Comparison of ENCODE assay signal across 7 mouse cellular contexts in the genomic region with DNA sequence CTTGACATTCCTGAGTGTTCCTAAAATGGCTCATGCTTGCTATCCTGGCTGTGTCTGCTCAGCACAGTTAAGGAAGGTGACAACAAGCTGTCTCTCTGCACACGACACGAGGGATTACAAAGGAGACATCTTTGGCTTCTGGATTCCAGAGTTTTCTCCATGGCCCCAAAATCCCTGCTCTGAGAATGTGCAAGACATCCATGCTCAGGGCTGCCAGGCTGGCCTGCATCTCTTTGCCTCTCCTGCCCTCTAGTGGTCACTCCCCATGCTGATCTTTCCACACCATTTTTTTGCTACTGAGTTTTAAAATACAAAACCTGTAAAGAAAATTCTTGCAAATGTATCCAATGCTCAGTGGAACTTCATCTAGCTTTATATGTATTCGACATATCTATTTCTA. TPM values are rescaled to one million over a fixed set of nuclear protein-coding genes. Genes with fewer than 3 reads are reported as not detected.
DNase-seq lines count a peak whose midpoint lies in the region; ATAC-seq and TF ChIP-seq lines count a peak whose summit lies in the region.

No protein-coding gene starts in this region.

- H3K4me2 ChIP-seq in forebrain, postnatal 0 days (ENCODE audit: low read depth): no peak overlapping the region
- no peak overlapping the region for H3K4me2 ChIP-seq in hindbrain, embryonic 15.5 days
- no peak overlapping the region for H3K4me2 ChIP-seq in midbrain, embryonic 11.5 days

- H3K4me1 ChIP-seq in forebrain, postnatal 0 days (ENCODE audit: insufficient read depth): no peaks in the 10 kb centered on the region
- H3K4me1 ChIP-seq in hindbrain, embryonic 15.5 days (replicated peaks): peaks cover 14% of the 10 kb centered on the region
- H3K4me1 ChIP-seq in midbrain, embryonic 11.5 days (ENCODE audit: control insufficient read depth, insufficient read depth, low read length): peaks cover 7% of the 10 kb centered on the region; the same call in 1 of the 2 replicates

- no peaks in the 10 kb centered on the region for H3K27me3 ChIP-seq in forebrain, postnatal 0 days (ENCODE audit: insufficient read depth, low read length)
- H3K27me3 ChIP-seq in hindbrain, embryonic 15.5 days: no peaks in the 10 kb centered on the region
- H3K27me3 ChIP-seq in midbrain, embryonic 11.5 days (ENCODE audit: control insufficient read depth, insufficient read depth, low read length): no peaks in the 10 kb centered on the region

- H3K36me3 ChIP-seq in forebrain, postnatal 0 days (ENCODE audit: insufficient read depth): no peaks in the 10 kb centered on the region
- no peaks in the 10 kb centered on the region for H3K36me3 ChIP-seq in hindbrain, embryonic 15.5 days
- H3K36me3 ChIP-seq in midbrain, embryonic 11.5 days (ENCODE audit: control insufficient read depth, insufficient read depth, low read length): no peaks in the 10 kb centered on the region

- no peak overlapping the region for H3K9ac ChIP-seq in forebrain, postnatal 0 days
- no peak overlapping the region for H3K9ac ChIP-seq in hindbrain, embryonic 15.5 days
- H3K9ac ChIP-seq in midbrain, embryonic 11.5 days (ENCODE audit: low read length): no peak overlapping the region

- WGBS in forebrain, postnatal 0 days: 1% methylated on average over 3 of the region's 3 CpGs
- 4% methylated on average over 3 of the region's 3 CpGs for WGBS in hindbrain, embryonic 15.5 days
- WGBS in midbrain, embryonic 11.5 days: 1% methylated on average over 3 of the region's 3 CpGs

- H3K9me3 ChIP-seq in forebrain, postnatal 0 days (ENCODE audit: low read length): no peaks in the 10 kb centered on the region
- H3K9me3 ChIP-seq in hindbrain, embryonic 15.5 days: no peaks in the 10 kb centered on the region
- H3K9me3 ChIP-seq in midbrain, embryonic 11.5 days (ENCODE audit: control insufficient read depth, low read length): no peaks in the 10 kb centered on the region

- ATAC-seq in cerebellum, adult (ENCODE audit: insufficient number of reproducible peaks, low FRiP score, low TSS enrichment): peak; percentile 64; the same call in 1 of the 2 replicates
- ATAC-seq in forebrain, postnatal 0 days: peak; percentile 76
- peak; percentile 75 for ATAC-seq in hindbrain, embryonic 15.5 days (ENCODE audit: low FRiP score, low read depth)
- ATAC-seq in midbrain, embryonic 11.5 days (ENCODE audit: low FRiP score): peak; percentile 40; the same call in 1 of the 2 replicates

- no peak overlapping the region for H3K4me3 ChIP-seq in forebrain, postnatal 0 days (ENCODE audit: low read depth, low read length)
- H3K4me3 ChIP-seq in hindbrain, embryonic 15.5 days: no peak overlapping the region
- H3K4me3 ChIP-seq in midbrain, embryonic 11.5 days (ENCODE audit: low read depth, low read length): no peak overlapping the region

- no peak overlapping the region for H3K27ac ChIP-seq in forebrain, postnatal 0 days (ENCODE audit: low read depth, low read length)
- H3K27ac ChIP-seq in hindbrain, embryonic 15.5 days (replicated peaks): no peak overlapping the region
- H3K27ac ChIP-seq in midbrain, embryonic 11.5 days (ENCODE audit: low read depth, low read length): no peak overlapping the region

- peak; percentile 94 for TF ChIP-seq CTCF in forebrain, postnatal 0 days (IDR thresholded peaks at IDR 0.05; ENCODE audit: low read depth)

- peak; percentile 58 for DNase-seq in Muller cell, postnatal 12 days (ENCODE audit: inconsistent ontology term)
- peak; percentile 92 for DNase-seq in forebrain, postnatal 0 days
- peak; percentile 87 to 90 for DNase-seq in left cerebral cortex, adult 18-20 months (ENCODE audit: low spot score in 2 of 2)
- DNase-seq in midbrain, embryonic 11.5 days (ENCODE audit: low spot score, missing footprints): peak; percentile 97
- DNase-seq in spleen, adult 18-20 months: peak; percentile 33 to 67

RNA-seq across cellular contexts. Expression of a gene that starts 23.5 kb away (rescaled TPM):
- 2.5 and 5.0 TPM in 2 replicates for total RNA-seq in forebrain, postnatal 0 days (2014; rRNA removed)
- polyA plus RNA-seq in forebrain, postnatal 0 days (2015; fragmentation: Nextera tagmentation; extraction: Ambion mirVana): 2.9 and 4.6 TPM in 2 replicates
- 3.7 and 3.8 TPM in 2 replicates for polyA plus RNA-seq in hindbrain, embryonic 15.5 days (2015; fragmentation: Nextera tagmentation; extraction: Ambion mirVana)
- total RNA-seq in left cerebral cortex, adult 18-20 months (2021): 1 to 10 TPM in 1 of 2 experiments, under 1 TPM in 1; 0.94 to 2.4 TPM
- polyA plus RNA-seq in midbrain, embryonic 11.5 days (2014; fragmentation: Nextera tagmentation; extraction: Ambion mirVana): not detected in 2 replicates

RNA-seq across cellular contexts. Expression of a gene that starts 34.4 kb away (rescaled TPM):
- total RNA-seq in forebrain, postnatal 0 days (2014; rRNA removed): 49.5 and 74.5 TPM in 2 replicates
- 48.4 and 73.6 TPM in 2 replicates for polyA plus RNA-seq in forebrain, postnatal 0 days (2015; fragmentation: Nextera tagmentation; extraction: Ambion mirVana)
- 94.7 and 100 TPM in 2 replicates for polyA plus RNA-seq in hindbrain, embryonic 15.5 days (2015; fragmentation: Nextera tagmentation; extraction: Ambion mirVana)
- 100 to 1,000 TPM; 175 to 214 TPM for total RNA-seq in left cerebral cortex, adult 18-20 months (2021)
- polyA plus RNA-seq in midbrain, embryonic 11.5 days (2014; fragmentation: Nextera tagmentation; extraction: Ambion mirVana): 35.8 and 38.1 TPM in 2 replicates
